Mouse (Mus musculus): Measurements from ENCODE around the gene Olfr1499. TPM values are rescaled to one million over a fixed set of nuclear protein-coding genes. Genes with fewer than 3 reads are reported as not detected.
"Not testable (repeated sequence)": the region's sequence is repeated elsewhere in the genome, so short reads cannot be mapped to it uniquely, and the experiment has no call there.

Olfr1499 gene
- not detected in 2 replicates for polyA plus RNA-seq (2012)

DNA sequence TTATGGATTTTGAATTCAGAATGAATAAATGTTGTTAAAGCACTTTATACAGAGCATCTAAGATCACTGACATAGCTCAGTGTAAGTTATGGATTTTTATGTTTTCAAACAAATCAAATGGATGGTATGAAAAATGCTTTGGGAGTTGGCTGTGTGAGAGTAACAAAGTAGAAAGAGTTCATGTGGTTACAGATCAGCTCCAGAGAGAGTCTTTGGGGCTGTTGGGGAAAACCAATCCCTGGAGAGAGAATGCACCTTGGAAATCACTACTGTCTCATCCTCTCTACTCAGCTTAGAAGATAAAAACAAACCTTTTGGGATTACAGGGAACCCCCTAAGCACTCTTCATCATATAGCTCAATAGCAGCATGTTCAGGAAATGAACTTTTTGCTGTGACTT, at the start of gene Olfr1499:
Gene Olfr1499 (minus strand): TSS at position 101 of the 400 bp plus-strand sequence.
- TF ChIP-seq GATA1 (IDR thresholded peaks at IDR 0.05; ENCODE audit: low read length): no peak

DNA sequence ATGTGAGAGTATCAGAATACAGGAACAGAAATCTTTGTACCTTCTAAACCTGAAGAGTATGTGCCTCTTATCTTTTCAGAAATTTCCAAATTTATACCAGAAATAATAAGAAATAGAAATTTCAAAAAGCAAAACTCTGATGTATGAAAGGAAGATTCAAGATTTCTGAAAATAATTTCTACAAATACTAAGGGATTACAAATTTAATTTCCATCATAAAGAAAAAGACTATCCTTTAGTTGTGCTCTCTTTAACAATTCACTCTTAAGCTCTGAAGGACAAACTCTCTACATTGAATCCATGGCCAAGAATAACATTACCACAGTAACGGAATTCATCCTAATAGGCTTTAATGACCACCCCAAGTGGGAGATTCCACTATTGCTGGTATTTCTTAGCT, 42.2 kb upstream of the Olfr1499 start, which contains the start of gene Olfr1502:
Gene Olfr1502 (plus strand): TSS at position 301 of the 400 bp plus-strand sequence.
- no peak for TF ChIP-seq GATA1 (IDR thresholded peaks at IDR 0.05; ENCODE audit: low read length)

DNA sequence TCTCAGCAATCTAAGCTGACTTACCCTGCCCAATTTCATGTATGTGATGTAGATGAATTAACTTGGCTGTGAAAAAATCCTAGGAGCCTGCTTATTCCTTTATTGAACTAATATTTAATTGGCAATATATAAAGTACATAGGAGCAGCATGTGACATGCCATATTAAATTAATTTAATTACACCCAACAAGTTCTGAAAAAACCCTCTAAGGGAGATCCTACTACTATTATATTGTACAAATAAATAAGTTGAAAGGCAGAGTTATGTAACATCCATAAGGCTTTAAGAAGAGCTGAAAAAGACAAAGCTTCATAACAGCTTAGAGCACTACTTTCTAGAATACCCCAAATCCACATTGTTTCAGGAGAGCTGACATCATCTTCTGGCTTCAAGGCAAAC, 31.3 kb upstream of the Olfr1499 start, which contains the start of gene Olfr1501:
Gene Olfr1501 (minus strand): TSS at position 101 of the 400 bp plus-strand sequence.
- TF ChIP-seq GATA1 (IDR thresholded peaks at IDR 0.05; ENCODE audit: low read length): not testable (repeated sequence)

DNA sequence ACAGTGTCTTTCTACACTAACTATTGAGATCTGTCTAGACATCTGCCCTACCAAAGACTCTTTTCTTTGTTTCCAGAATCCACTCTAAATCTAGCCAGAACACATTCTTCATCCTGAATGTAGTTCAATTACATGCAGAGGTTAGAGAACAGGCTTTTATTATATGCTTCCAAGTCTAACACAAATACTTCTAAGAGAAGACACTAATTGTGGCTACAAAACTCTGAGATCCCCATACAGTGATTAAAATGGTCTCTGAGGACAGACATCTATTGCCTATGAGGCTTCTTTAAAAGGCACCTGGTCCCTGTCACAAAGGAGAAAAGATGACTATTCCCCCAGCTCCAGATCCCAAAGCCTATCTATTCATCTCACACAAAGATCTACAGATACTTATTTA, 11.1 kb upstream of the Olfr1499 start, which contains the start of gene Olfr1500:
Gene Olfr1500 (minus strand): TSS at position 101 of the 400 bp plus-strand sequence.
- no peak for TF ChIP-seq GATA1 (IDR thresholded peaks at IDR 0.05; ENCODE audit: low read length)

DNA sequence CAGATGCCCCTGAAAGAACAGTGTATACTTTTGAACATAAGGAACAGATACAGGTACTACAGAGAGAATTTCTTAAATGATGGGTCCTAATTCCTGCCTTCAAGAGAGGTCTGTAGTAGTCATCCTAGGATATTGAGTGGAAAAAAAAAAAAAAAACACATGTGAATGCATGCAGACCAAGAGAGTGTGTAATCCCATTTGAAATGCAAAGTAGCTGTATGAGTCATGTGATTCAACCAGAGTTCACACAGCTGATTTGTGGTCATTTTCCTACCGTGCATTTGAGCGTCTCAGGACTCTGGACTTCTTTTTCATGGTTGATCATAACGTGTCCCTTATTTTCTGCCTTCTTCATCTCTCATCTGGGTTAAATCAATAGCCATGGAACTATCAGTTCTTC, 9.2 kb upstream of the Olfr1499 start:
- no peak for TF ChIP-seq GATA1 (IDR thresholded peaks at IDR 0.05; ENCODE audit: low read length)

DNA sequence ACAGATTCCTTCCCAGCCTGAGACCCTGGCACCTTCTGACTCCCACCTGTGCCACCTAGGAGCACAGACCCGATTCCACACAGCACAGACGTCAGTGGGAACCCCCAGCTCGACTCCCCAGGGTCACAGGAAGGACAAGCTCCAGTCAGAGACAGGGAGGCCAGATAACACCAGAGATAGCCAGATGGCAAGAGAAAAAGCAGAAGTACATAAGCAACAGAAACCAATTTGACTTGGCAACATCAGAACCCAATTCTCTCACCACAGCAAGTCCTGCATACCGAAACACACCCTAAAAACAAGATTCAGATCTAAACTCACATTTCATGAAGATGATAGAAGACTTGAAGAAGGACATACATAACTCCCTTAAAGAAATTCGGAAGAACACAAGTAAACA, 1.6 kb upstream of the Olfr1499 start:
- TF ChIP-seq GATA1 (IDR thresholded peaks at IDR 0.05; ENCODE audit: low read length): no peak

DNA sequence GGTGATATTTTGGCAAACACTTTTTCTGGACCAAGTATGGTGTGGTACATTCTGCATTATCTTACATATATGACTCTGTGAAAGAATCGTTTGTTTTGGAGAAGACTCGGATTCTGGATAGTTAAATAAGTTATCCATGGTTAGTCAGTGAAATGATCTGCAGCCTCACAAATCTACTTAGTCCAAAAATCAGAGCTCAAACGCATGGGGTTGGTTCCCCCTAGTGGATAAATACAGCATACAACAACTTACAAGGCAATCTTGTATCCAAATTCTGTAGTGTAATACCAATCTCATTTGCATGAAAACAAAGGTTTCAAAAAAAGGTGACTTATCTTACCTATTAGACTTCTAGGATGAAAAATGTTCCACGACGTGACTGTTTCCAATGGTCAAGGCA, 420 bp downstream of the Olfr1499 start:
- TF ChIP-seq GATA1 (IDR thresholded peaks at IDR 0.05; ENCODE audit: low read length): no peak

DNA sequence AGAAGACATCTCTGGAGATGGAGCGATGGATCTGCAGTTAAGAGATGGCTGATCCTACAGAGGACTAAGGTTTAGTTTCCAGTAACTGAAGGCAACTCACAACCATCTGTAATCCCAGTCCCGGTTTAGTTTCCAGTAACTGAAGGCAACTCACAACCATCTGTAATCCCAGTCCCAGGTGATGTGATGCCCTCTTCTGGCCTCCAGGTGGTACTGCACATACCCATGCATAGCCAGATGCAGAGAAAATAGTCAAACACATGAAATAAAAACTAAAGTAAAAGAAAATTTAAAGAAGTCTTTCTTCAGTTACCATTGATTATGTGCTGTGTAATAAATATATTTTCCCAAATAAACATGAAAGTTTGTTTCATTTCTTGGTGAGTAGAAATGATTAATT, 6.4 kb downstream of the Olfr1499 start:
- no peak for TF ChIP-seq GATA1 (IDR thresholded peaks at IDR 0.05; ENCODE audit: low read length)

DNA sequence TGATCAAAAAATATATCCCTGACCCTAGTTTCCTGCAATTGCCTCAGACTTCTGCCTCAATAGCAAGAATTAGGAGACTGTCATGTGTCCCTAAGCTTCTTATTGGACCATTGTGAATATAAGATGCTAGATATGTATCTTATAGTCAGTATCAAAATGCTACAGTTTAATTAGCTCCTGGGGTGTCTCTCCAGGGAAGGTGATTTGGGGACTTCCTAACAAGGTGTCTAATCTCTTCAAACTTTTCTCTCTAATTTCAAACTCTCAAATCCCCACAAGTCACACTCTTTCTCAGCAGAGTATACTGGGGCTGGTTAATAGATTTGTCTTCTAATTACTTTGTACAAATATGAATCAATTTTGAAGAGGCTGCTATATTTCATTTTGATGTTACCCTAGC, 21.1 kb downstream of the Olfr1499 start, which contains the start of gene Olfr1497:
Gene Olfr1497 (minus strand): TSS at position 101 of the 400 bp plus-strand sequence.
- TF ChIP-seq GATA1 (IDR thresholded peaks at IDR 0.05; ENCODE audit: low read length): no peak

DNA sequence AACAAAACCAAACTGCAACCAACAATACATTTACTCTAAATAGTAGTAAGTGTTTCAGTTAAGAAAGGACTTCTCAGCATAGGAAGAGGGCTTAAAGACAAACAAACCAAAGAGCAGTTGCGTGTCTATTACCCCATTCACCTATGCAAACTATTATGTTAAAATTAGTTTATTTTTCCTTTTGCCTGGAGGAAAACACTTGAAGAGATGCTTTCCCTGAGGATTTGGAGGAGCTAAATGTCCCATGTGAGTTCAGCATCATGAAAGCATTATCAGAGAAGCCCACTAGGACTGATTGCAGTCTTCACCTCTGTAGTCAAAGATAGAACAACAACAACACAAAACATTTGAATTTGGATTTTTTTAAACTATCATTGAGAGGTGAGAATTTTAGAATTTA, 41.7 kb downstream of the Olfr1499 start, which contains the start of gene Olfr1496:
Gene Olfr1496 (plus strand): TSS at position 301 of the 400 bp plus-strand sequence.
- no peak for TF ChIP-seq GATA1 (IDR thresholded peaks at IDR 0.05; ENCODE audit: low read length)

DNA sequence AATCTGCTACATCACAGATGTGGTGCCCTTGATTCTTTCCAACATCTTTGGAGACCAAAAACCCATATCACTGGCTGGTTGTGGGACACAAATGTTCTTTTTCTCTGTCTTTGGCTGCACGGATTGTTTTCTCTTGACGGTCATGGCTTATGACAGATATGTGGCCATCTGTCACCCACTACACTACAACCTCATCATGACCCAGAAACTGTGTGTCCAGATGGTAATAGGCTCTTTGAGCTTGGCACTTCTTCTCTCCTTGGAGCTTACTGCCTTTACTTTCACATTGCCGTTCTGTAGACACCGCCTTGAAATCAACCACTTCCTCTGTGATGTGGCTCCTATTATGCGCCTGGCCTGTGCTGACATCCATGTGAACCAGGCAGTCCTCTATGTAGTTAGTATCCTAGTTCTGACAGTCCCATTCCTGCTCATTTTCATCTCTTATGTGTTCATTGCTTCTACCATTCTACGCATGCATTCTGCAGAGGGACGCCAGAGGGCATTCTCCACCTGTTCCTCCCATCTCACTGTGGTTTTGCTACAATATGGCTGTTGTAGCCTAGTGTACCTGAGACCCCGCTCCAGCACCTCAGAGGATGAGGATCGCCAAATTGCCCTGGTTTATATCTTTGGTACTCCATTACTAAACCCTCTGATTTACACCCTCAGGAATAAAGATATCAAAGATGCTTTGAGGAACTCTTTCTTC, 50.5 kb downstream of the Olfr1499 start:
- TF ChIP-seq GATA1 (IDR thresholded peaks at IDR 0.05; ENCODE audit: low read length): no peak

DNA sequence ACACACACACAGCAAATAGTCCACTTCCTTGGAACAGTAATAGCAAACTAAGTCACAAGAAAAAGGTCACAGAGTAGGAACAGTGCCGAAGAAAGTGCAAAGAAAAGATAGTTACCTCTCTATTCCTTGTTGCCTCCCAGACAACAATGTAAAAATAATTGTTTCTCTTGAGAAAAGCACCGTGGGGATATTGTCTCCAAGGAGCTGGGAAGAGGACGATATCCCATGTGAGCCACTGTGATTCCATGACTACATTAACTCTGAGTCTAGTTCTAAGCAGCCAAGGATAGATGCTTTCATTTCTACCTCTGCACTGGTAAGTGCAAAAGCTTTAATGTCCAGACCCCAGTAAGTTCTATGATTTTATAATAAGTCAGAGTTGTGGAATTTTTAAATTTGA, 54.9 kb downstream of the Olfr1499 start, which contains the start of gene Olfr1495:
Gene Olfr1495 (plus strand): TSS at position 301 of the 400 bp plus-strand sequence.
- TF ChIP-seq GATA1 (IDR thresholded peaks at IDR 0.05; ENCODE audit: low read length): no peak

Other genes with a start within 250 kb of the Olfr1499 start
- not detected in 2 replicates for gene Olfr1484, start 235.9 kb downstream of the Olfr1499 start, polyA plus RNA-seq (2012)
- gene Olfr1487, start 202.1 kb downstream of the Olfr1499 start, polyA plus RNA-seq (2012): not detected in 2 replicates
- gene Olfr1489, start 187.8 kb downstream of the Olfr1499 start, polyA plus RNA-seq (2012): not detected in 2 replicates
- gene Olfr1490, start 168.4 kb downstream of the Olfr1499 start, polyA plus RNA-seq (2012): not detected in 2 replicates
- not detected in 2 replicates for gene Olfr1491, start 122.2 kb downstream of the Olfr1499 start, polyA plus RNA-seq (2012)
- not detected in 2 replicates for gene Olfr1493-ps1, start 96.2 kb downstream of the Olfr1499 start, polyA plus RNA-seq (2012)
- gene Olfr1494, start 79.7 kb downstream of the Olfr1499 start, polyA plus RNA-seq (2012): not detected in 2 replicates
- not detected in 2 replicates for gene Olfr1495, start 54.8 kb downstream of the Olfr1499 start, polyA plus RNA-seq (2012)
- not detected in 2 replicates for gene Olfr1496, start 41.6 kb downstream of the Olfr1499 start, polyA plus RNA-seq (2012)
- not detected in 2 replicates for gene Olfr1497, start 21.2 kb downstream of the Olfr1499 start, polyA plus RNA-seq (2012)
- not detected in 2 replicates for gene Olfr1500, start 11.0 kb upstream of the Olfr1499 start, polyA plus RNA-seq (2012)
- gene Olfr1501, start 31.2 kb upstream of the Olfr1499 start, polyA plus RNA-seq (2012): not detected in 2 replicates
- gene Olfr1502, start 42.3 kb upstream of the Olfr1499 start, polyA plus RNA-seq (2012): not detected in 2 replicates
- gene Olfr1504, start 78.5 kb upstream of the Olfr1499 start, polyA plus RNA-seq (2012): not detected in 2 replicates
- not detected in 2 replicates for gene Olfr1505, start 94.1 kb upstream of the Olfr1499 start, polyA plus RNA-seq (2012)

All from G1E-ER4 (cell line).